Mouse (Mus musculus): ENCODE measurements around the gene Muc15. TPM values are rescaled to one million over a fixed set of nuclear protein-coding genes. Genes with fewer than 3 reads are reported as not detected.

Gene Muc15
- total RNA-seq (2021), result under 1 TPM; 0.23 to 0.30 TPM

DNA sequence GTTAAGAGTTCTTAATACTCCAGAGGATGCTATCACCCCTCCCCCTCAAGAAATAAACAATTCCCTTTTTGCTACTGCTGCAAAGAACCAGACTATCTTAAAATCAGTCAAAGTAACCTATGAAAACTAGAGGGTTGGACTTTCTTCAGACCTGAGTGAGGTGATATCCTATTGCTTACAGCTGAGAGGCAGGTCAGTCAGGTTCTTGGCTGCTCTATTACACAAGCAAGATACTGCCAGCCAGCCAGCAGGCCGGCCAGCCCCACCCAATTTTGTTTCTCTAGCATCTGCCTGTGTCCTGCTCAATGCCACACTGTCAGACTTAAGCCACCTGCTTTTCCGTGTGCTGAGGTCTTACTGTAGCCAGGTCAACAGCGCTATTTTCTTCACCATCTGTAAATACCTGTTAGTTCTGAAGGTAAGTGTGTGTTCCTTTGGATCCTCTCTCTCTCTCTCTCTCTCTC is at the start of gene Muc15:
Gene Muc15 (plus strand): TSS at position 51 of the 464 bp plus-strand sequence.
- intact Hi-C loops (cut with DNase I), result no loop called here

DNA sequence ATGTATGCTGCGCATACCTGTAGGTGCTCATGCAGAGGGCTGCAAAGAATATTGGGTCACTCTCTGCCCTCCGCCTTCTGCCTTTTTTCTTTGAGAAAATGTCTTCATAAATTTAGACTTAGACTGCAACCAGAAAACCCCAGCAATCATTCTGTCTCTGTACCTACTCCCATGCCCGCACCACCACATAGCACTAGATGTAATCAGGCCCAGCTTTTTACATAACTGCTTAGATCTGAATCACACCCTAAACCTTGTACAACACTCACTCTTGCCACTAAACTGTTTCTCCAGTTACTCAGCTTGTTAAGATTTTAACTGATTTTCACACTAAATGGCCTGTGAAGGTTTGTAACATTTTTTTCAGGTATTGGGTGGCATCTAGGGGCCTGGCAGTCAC is 11.7 kb upstream of the Muc15 start:
- intact Hi-C loops (cut with DNase I), result no loop called here
- peak in 1 of 2 experiments; percentile 62 for DNase-seq (ENCODE audit: low spot score in 2 of 2)

More for the DNA sequence above, at the start of gene Muc15:
- no peak for DNase-seq (ENCODE audit: low spot score in 2 of 2)

DNA sequence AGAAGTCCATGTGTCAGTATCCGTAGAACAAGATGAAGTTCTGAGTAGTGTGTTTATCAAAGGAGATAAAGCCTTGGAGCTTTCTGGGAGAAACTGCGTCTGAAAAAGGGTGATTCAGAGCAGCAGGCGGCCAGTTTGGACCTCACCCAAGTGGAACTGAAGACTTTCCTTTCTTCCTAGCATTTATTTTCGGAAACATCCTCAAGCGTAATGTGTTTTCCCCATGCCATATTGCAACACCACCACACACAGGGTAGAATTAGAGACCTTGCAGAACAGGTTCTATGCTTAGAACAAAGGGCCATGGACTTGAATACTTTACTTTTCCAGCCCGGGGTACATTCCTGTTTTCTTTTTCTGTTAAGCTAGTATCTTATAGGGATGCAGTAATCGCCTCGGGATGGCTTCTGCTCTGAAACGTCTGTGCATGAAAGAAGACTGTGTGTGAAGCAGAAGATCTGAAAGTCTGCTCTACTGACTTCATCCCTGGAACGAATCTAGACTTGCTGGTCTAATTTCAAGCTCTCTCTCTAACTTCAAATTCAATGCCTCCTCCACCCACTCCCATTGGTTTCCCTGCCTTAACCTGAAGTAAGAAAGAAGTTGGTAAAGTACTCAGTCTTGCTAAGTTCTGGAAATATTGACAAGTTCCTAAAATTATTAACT is 11.0 kb upstream of the Muc15 start:
- peak; percentile 43 to 88 for DNase-seq (ENCODE audit: low spot score in 2 of 2)
- intact Hi-C loops (cut with DNase I), result no loop called here

DNA sequence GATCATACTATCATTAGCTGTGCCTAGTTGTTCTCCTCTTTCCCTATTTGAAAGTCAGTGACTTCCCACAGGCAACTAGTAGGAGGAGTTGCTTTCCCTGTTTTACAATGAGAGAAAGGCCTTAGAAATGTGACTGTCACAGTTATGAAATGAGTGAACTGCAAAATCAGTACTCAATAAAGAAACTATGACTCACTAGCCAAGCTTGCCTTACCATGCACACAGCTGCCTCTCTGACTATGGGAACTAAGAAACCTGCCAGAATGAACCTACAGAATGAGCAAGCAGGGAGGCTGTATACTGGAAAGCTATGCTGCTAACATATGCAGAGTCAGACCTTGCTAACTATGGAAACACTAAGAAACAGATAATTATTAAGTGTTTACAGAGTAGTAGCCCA is 2.1 kb upstream of the Muc15 start:
- DNase-seq (ENCODE audit: low spot score in 2 of 2), result peak; percentile 34 to 86
- intact Hi-C loops (cut with DNase I), result no loop called here

DNA sequence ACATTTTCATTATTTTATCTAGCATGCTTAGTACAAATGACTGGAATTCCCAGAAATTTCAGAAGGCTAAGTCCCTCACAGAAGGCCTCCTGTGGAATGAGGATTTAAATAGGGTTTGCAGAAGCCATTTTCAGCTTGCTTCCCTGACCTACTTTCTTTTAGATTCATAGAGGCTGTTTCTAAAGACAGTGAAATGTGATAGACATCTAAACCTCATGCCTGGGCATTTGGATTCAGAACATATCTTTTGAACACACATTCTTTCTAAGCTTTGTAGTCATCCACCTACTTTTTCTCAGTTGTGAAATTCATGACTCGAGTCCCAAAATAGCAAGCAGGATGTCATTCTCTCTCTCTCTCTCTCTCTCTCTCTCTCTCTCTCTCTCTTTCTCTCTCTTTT is 1.1 kb downstream of the Muc15 start:
- intact Hi-C loops (cut with DNase I), result no loop called here

DNA sequence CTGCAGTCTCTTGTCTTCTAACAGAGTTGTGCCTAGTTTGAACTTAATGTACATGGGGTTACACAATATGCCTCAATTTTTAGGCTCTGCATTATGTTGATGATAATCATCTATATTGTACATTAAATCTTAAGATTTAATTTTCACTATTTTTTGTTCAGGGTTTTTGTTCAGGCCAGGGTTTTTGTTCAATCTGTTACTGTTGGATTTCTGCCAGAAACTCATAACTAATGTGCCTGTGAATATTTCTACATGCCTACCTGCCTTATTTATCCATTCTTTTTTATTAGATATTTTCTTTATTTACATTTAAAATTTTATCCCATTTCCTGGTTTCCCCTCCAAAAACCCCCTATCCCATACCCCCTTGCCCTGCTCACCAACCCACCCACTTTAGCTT is 5.0 kb downstream of the Muc15 start:
- intact Hi-C loops (cut with DNase I), result no loop called here
- no peak for DNase-seq (ENCODE audit: low spot score in 2 of 2)

More for the DNA sequence above, 1.1 kb downstream of the Muc15 start:
- peak in 1 of 2 experiments; percentile 73 for DNase-seq (ENCODE audit: low spot score in 2 of 2)

DNA sequence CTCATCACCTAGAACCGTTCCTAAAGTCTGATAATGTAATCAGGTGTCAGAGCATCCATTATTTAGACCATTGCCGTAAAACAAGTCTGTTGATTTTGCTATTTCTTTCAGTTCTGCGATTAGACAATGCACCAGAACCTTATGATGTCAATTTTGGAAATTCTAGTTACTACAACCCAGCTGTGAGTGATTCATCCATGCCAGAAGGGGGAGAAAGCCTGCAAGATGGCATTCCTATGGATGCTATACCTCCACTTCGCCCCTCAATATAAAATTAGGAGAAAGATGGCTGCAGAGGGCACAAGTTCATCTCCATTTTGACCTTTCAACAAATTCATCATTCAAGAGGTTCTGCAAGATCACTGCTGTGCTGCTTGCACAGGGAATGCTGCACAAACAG is 16.1 kb downstream of the Muc15 start:
- intact Hi-C loops (cut with DNase I), result no loop called here
- DNase-seq (ENCODE audit: low spot score in 2 of 2), result peak in 1 of 2 experiments; percentile 29

DNA sequence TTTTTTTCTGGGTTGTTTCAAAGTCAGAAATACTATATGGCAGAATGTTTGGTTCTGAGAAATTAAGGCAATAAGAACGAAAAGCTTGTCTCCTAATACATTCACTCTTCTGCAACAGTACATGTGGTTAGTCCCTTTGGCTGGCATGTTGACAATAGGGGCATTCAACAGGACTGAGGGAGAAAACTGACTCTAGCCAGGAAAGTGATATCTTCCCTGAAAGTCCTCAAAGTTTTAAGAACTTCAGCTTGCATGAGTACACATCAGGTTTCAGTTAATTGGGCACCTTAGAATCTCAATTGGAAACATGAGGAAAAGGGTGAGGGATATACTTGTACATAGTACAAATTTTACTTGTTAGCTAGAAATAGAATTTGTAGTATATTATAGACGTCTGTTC is 16.8 kb downstream of the Muc15 start:
- intact Hi-C loops (cut with DNase I), result no loop called here
- DNase-seq (ENCODE audit: low spot score in 2 of 2), result no peak

DNA sequence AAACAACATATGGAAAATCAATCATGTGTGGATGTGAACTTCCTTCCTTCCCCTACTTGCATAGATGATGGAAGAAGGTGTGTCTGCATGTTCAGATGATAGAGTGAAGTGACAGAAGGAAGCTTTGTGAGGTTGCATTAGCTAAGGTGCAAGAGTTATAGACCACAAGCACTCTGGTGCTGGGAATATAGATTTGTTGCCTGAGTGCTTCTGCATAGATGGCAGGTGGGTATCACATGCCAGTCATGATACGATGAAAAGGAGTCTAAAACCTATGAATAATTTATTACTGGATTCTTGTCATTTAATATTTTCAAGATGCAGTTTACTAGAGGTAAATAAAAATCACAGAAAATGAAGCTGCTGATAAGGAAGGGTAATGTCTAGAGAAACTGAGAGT is 18.6 kb downstream of the Muc15 start:
- no peak for DNase-seq (ENCODE audit: low spot score in 2 of 2)
- intact Hi-C loops (cut with DNase I), result no loop called here

DNA sequence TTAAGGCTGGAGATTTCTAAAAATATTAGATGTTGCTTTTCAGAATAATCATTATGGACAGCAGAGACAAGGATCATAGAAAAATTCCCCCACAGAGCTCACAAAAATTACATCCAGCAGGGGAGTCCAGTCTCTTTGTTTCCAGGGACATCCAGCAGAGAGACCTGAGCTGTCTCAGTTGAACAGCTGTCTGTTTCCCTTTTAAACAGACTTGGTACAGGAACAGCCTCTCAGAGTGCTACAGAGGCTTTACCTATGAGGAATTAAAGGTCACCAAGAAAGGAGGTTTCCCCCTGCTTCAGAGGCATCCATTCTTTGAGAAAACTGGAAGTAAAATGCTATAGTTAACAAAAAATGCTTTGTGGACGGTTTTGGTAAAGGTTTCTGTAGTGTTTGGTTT is 19.4 kb downstream of the Muc15 start:
- intact Hi-C loops (cut with DNase I), result no loop called here
- DNase-seq (ENCODE audit: low spot score in 2 of 2), result no peak

DNA sequence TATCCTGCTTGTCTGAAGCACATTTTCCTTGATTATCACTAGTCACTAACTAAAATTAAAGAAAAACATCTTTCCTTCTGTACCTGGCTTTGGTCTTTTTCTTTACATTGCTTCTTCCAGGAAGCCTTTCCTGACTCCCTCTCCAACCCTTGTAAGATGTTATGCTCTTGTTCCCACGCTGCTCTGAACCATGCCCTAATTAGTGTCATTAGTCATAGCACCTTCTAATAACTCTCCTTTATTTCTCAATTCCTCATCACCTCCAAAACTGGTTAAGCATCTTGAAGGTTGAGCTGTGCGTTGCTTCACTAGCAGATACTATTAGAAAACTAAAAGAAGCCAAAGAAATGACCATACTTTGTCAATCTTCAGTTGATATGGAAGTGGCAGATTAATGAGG is 36.4 kb downstream of the Muc15 start:
- intact Hi-C loops (cut with DNase I), result no loop called here
- no peak for DNase-seq (ENCODE audit: low spot score in 2 of 2)

DNA sequence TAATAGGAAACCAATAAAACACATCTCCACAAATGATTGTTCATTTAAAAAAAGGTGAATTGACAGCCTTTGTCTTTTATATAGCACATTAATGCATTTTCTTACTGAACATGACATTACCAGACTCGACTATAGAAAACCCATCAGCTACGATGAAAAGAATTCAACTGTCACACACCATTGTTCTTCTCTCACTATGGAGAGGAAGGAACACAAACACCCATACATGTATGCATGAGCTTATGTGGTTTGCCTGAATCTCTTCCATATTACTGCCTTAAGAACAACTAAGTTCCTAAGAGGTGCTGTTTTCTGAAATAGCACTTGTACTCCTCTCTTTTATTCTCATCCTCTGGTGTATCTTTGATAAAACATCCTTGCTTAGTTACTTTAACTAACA is 38.3 kb downstream of the Muc15 start:
- intact Hi-C loops (cut with DNase I), result no loop called here
- no peak for DNase-seq (ENCODE audit: low spot score in 2 of 2)

DNA sequence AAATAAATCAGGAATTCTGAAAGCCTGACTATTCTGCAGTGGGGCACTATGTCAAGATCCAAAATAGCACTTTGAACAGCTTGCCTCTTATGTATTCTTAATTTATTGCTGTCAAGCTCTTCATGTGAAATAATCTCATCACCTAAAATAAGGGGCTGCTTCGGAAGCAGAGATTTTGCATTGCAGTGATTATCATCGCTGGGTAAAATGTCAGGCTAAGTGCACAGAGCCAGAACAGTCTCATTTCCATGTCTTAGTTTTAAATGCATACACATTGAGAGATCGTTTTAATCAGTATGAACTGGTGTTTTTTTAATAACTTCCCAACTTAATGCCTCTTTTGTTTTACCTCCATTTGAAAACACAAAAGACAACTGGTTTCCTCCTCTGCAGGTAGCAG is 66.3 kb downstream of the Muc15 start:
- DNase-seq (ENCODE audit: low spot score in 2 of 2), result no peak
- intact Hi-C loops (cut with DNase I), result no loop called here

Other genes with a start within 250 kb of the Muc15 start
- not detected for gene Slc5a12, start 124.0 kb upstream of the Muc15 start, total RNA-seq (2021)
- 10 to 100 TPM; 61.3 to 78.5 TPM for gene Ano3, start 229.6 kb downstream of the Muc15 start, total RNA-seq (2021)